Mouse (Mus musculus): ENCODE results near the gene Exosc3. TPM values are rescaled to one million over a fixed set of nuclear protein-coding genes. Genes with fewer than 3 reads are reported as not detected.
"Not testable (repeated sequence)": the region's sequence is repeated elsewhere in the genome, so short reads cannot be mapped to it uniquely, and the experiment has no call there.

Exosc3 gene
- 51.1 and 84.1 TPM in 2 replicates for polyA plus RNA-seq (2016; fragmentation: Nextera tagmentation; extraction: Ambion mirVana)

DNA sequence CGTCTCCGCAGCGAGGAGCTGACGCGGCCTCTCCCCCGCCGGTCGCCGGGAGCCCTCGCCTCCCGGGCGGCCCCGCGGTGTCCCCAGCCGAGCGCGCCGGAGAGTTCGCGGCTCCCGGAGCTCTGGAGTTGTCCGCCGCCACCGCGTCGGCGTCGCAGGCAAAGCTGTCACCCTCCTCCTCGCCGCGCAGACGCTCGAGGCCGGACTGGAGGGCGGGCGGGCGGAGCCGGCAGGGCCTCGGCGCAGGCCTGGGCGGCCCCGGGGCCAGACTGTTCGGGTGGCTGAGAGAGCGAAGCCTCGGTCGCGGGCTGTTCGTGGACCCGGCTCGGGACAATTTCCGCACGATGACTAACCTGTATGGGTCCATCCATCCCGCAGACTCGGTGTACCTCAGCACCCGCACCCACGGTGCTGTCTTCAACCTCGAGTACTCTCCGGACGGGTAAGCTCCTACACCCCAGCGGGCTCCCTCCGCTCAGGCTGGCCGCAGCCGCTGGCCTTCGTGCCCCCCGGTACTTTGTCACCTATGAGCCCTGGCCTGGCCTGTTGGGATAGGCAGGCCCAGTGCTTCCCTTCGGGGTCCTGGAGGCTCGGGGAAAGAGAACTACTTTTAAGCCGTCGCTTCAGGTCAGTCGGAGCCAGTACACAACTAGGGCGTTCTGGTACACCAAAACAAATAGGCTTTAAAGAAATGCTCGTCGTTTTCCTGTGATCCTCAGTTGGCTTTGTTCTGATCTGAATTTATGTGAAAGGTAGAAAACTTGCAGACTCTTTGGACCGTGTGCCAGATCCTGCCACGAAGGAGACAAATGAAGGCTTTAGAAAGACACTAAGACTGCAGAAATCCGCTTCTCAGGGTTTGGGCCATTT, at the start of gene Exosc3:
Gene Exosc3, minus strand, starts transcription at position 447 of the 870 bp plus-strand sequence.
- no peaks in the 10 kb centered on the region for H3K9me3 ChIP-seq
- H3K27ac ChIP-seq, result peak within 1 kb of the TSS; percentile 98
- under 1% methylated on average over 76 of the region's 76 CpGs for WGBS
- H3K4me1 ChIP-seq, result peaks cover 15% of the 10 kb centered on the region
- no peaks in the 10 kb centered on the region for H3K27me3 ChIP-seq (ENCODE audit: insufficient read depth, poor library complexity, severe bottlenecking)
- peaks cover 17% of the 10 kb centered on the region; the same call in 1 of the 2 replicates for H3K36me3 ChIP-seq
- H3K4me3 ChIP-seq, result peak within 1 kb of the TSS; percentile 95
- DNase-seq (ENCODE audit: low spot score), result no peak

DNA sequence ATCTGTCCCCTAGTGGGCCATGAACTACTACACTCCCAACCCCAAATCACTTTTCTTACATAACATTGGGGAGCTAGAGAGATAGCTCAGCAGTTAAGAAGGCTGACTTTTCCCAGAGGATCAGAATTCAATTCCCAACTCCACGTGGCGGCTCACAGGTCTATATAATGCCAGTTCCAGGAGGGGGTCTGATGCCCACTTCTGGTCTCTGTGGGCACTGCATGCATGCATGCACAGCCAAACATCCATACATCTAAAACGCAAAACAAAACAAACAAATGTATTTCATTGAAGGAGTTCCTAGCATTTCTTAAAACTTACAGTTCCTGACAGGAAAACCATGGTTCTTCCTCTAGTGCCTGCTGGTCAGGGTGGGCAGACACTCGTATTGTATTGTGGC, 49.6 kb upstream of the Exosc3 start:
- H3K27ac ChIP-seq, result no peak overlapping the region
- H3K36me3 ChIP-seq, result peaks cover 14% of the 10 kb centered on the region
- H3K27me3 ChIP-seq (ENCODE audit: insufficient read depth, poor library complexity, severe bottlenecking), result no peaks in the 10 kb centered on the region
- H3K9me3 ChIP-seq, result no peaks in the 10 kb centered on the region
- DNase-seq (ENCODE audit: low spot score), result no peak
- H3K4me3 ChIP-seq, result no peak overlapping the region
- 70% methylated on average over 4 of the region's 4 CpGs for WGBS
- H3K4me1 ChIP-seq, result no peaks in the 10 kb centered on the region

GRCm38 (mm10) chr4:45387296-45387695, 44.8 kb upstream of the Exosc3 start:
- not testable (repeated sequence) for H3K36me3 ChIP-seq; H3K27me3 ChIP-seq (ENCODE audit: insufficient read depth, poor library complexity, severe bottlenecking); H3K27ac ChIP-seq; H3K4me1 ChIP-seq; H3K4me3 ChIP-seq; H3K9me3 ChIP-seq; DNase-seq (ENCODE audit: low spot score)
- WGBS, result 90% methylated on average over 5 of the region's 5 CpGs

DNA sequence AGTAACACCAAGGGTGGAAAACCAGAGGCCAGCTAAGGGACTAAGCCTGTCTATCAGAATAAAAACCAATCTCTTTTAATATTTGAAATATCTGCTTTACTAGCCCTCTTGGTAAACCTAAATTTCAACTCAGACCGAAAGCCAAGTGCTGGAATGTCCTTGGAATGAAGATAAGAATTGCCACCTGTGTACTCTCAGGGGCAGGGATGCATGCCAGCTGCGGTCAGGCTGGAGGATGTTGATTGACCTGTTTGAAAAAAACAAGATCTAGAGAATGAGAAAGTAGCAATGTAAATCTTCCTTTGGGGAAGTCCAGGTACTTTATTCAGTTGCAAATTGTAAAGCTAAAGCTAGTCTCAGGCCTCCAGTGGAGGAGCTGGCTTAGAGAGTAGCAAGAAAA, 39.6 kb upstream of the Exosc3 start:
- H3K36me3 ChIP-seq; DNase-seq (ENCODE audit: low spot score); H3K27me3 ChIP-seq (ENCODE audit: insufficient read depth, poor library complexity, severe bottlenecking); H3K9me3 ChIP-seq; H3K4me1 ChIP-seq; H3K4me3 ChIP-seq; H3K27ac ChIP-seq: not testable (repeated sequence)
- WGBS, result 54% methylated on average over 2 of the region's 2 CpGs

DNA sequence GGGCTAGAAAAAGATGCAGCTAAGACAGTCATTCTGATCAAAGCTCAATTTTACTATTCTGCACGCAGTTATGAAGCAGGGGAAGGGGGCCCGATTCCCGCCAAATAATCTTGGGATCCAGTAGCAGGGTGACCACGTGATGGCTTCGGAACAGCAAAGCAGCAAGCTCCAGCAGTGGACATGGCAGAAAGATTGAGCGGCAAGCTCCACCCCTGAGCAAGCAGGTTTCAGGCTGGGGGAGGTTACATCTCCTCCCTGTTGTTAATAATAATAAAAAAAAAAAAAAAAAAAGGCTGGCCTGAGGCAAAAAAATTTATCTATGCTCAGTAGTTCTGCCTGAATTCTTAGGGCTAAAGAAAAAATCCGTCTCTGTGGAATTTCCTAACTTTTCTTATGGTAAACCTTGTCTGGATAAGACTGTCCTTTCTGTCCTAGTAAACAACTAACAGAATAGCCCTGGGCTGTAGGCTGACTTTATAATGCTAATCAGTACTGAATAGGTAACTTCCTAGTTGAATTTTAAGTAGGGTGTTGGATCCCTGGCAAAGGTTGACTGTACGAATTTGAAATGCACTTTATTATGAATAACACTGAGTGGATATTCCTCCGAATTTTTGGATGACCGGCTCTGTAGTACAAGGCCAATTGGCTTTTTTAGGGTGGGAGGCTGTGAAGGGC, 38.5 kb upstream of the Exosc3 start:
- H3K9me3 ChIP-seq; H3K27me3 ChIP-seq (ENCODE audit: insufficient read depth, poor library complexity, severe bottlenecking); H3K4me3 ChIP-seq; H3K27ac ChIP-seq; H3K4me1 ChIP-seq; DNase-seq (ENCODE audit: low spot score): not testable (repeated sequence)
- 88% methylated on average over 10 of the region's 10 CpGs for WGBS
- H3K36me3 ChIP-seq, result peaks cover 20% of the 10 kb centered on the region

DNA sequence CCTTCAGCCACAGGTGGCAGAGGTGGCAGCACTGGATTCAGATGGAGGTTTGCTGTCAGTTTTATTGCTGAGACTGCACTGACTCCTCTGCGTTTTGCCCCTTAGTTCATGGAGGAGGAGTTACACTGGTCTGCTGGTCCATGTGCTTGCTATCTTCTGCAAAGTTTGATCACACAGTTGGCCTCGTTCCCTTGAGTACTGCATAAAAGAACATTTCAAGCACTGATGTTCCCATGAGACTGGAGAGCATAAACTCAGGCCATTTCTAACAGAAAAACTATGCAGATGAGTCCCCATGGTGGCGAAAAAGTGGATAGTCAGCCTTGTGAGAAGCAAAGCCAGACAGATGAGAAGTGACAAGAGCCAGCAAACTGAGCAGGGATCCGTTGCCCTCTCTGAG, 34.0 kb upstream of the Exosc3 start:
- H3K4me1 ChIP-seq, result no peaks in the 10 kb centered on the region
- no peak for DNase-seq (ENCODE audit: low spot score)
- H3K36me3 ChIP-seq, result peaks cover 59% of the 10 kb centered on the region
- H3K27ac ChIP-seq, result no peak overlapping the region
- no peaks in the 10 kb centered on the region for H3K27me3 ChIP-seq (ENCODE audit: insufficient read depth, poor library complexity, severe bottlenecking)
- H3K9me3 ChIP-seq, result no peaks in the 10 kb centered on the region
- H3K4me3 ChIP-seq, result no peak overlapping the region
- 83% methylated on average over 4 of the region's 4 CpGs for WGBS

DNA sequence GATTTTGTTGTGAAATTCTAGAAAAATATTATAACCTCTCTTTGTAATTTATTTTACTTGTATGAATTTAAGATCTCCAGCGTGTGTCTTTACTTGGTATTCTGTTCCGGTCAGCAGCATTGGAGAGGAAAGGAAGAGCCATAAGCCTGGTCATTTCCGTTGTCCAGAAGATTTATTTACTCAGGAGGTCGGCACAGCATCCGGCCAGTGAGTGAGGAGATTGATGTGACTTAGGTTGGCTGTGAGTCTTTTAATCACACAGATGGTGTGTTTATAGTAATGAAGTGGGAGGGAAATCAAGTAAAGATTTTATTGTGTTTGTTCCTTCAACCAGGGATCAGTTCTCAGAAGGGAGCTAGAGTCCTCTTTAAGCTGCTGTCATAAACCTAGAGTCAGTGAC, 32.3 kb upstream of the Exosc3 start:
- no peaks in the 10 kb centered on the region for H3K9me3 ChIP-seq
- no peak overlapping the region for H3K4me3 ChIP-seq
- no peak for DNase-seq (ENCODE audit: low spot score)
- no peaks in the 10 kb centered on the region for H3K27me3 ChIP-seq (ENCODE audit: insufficient read depth, poor library complexity, severe bottlenecking)
- 85% methylated on average over 5 of the region's 5 CpGs for whole genome bisulfite sequencing
- H3K27ac ChIP-seq, result no peak overlapping the region
- no peaks in the 10 kb centered on the region for H3K4me1 ChIP-seq
- H3K36me3 ChIP-seq, result peaks cover 75% of the 10 kb centered on the region

- Histone ChIP-seq H3K4me1 (no peaks in the 10 kb centered on the region), H3K9me3 (no peaks in the 10 kb centered on the region), H3K27me3 (ENCODE audit: insufficient read depth, poor library complexity, severe bottlenecking) (no peaks in the 10 kb centered on the region), H3K36me3 (peaks cover 77% of the 10 kb centered on the region), H3K27ac (no peak overlapping the region), H3K4me3 (no peak overlapping the region)
- 89% methylated on average over 3 of the region's 3 CpGs for WGBS
- no peak for DNase-seq (ENCODE audit: low spot score)
Measured at GRCm38 (mm10) chr4:45371261-45371660, 28.7 kb upstream of the Exosc3 start.

DNA sequence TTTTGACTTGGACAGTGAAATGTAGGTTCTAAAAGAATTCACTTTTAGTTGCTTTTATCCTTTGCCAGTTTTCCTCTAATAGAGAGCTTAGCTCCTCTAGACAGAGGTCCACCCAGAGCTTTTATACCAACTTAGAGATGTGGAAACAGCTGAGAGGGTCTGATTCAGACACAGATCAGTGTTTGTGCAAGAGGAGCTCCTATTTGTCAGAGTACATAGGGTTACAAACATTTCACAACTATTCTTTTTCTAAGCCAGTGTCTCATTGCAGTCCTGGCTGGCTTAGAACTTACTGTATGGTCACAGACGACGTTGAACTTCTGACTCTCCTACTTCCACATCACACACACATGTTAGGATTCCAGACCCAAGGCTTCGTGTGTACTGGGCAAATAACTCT, 14.1 kb upstream of the Exosc3 start:
- WGBS, result 85% methylated on average over 3 of the region's 3 CpGs
- H3K27me3 ChIP-seq (ENCODE audit: insufficient read depth, poor library complexity, severe bottlenecking), result no peaks in the 10 kb centered on the region
- H3K4me1 ChIP-seq, result no peaks in the 10 kb centered on the region
- DNase-seq (ENCODE audit: low spot score), result no peak
- no peak overlapping the region for H3K27ac ChIP-seq
- peaks cover 26% of the 10 kb centered on the region for H3K36me3 ChIP-seq
- H3K9me3 ChIP-seq, result no peaks in the 10 kb centered on the region
- no peak overlapping the region for H3K4me3 ChIP-seq

- peak; percentile 96 for DNase-seq (ENCODE audit: low spot score)
- H3K4me1 ChIP-seq, result peaks cover 15% of the 10 kb centered on the region
- H3K27me3 ChIP-seq (ENCODE audit: insufficient read depth, poor library complexity, severe bottlenecking), result no peaks in the 10 kb centered on the region
- H3K27ac ChIP-seq, result peak within 1 kb of the TSS; percentile 98
- peak within 1 kb of the TSS; percentile 95 for H3K4me3 ChIP-seq
- WGBS, result 1% methylated on average over 31 of the region's 42 CpGs
- H3K36me3 ChIP-seq, result peaks cover 13% of the 10 kb centered on the region; the same call in 1 of the 2 replicates
- no peaks in the 10 kb centered on the region for H3K9me3 ChIP-seq
Measured at GRCm38 (mm10) chr4:45341669-45342249, 773 bp downstream of the Exosc3 start, which contains the start of gene Dcaf10. Gene Dcaf10 (plus strand): TSS chr4:45342101.

DNA sequence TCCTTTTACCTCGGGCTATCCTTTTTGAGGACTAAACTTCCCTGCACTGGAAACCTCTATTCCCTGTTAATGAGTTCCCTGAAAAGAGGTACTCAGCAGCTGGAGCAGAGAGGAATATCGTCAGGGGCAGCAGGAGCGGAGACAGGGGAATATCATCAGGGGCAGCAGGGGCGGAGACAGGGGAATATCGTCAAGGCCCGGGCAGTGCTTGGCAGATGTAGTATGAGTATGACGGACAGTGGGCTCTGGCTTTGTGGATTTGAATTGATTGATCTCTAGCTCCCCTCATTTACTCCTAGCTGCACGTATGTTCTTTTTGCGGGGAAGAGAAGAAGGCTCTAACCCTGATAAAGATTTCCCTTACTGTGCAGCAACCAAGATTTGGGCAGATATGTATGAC, 1.3 kb downstream of the Exosc3 start:
- peaks cover 15% of the 10 kb centered on the region for H3K4me1 ChIP-seq
- H3K27me3 ChIP-seq (ENCODE audit: insufficient read depth, poor library complexity, severe bottlenecking), result no peaks in the 10 kb centered on the region
- WGBS, result 50% methylated on average over 9 of the region's 9 CpGs
- peak overlapping the region; percentile 95 for H3K4me3 ChIP-seq
- H3K36me3 ChIP-seq, result peaks cover 11% of the 10 kb centered on the region; the same call in 1 of the 2 replicates
- H3K27ac ChIP-seq, result peak overlapping the region; percentile 98; the same call in 1 of the 2 replicates
- no peak for DNase-seq (ENCODE audit: low spot score)
- H3K9me3 ChIP-seq, result no peaks in the 10 kb centered on the region

DNA sequence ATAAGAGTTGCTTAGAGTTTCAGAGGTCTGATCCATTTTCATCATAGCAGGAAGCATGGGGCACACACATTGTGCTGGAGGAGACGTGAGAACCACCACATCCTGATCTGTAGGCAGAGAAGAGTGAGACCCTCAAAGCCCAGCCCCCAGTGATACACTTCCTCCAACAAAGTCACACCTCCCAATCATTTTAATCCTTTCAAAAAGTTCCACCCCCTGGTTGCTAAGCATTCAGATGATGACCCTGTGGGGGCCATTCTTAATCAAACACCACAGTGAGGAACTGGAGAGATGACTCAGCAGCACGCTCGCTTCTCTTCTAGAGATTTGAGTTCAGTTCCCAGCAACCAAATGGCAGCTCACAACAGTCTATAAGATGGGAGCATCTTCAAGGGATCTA, 10.1 kb downstream of the Exosc3 start:
- no peak overlapping the region for H3K4me3 ChIP-seq
- 56% methylated on average over 3 of the region's 3 CpGs for WGBS

DNA sequence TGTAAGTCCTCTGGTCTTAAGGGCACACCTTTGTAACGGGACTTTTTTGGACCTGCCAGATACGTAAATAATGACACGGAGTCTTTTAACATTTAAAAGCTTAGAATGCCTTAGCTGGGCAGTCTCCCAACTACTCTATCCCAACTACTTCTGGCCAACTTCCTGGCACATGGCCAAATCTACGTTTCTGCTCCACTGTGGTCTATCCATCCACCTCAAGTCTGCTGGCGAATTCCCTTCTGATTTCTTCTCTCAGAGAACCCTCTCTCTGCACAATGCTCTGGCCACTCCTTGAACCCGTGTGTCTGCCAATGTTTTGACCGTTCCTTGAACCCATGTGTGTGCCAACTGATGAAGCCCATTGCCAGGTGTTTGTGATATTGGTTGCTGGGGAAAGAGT, 11.4 kb downstream of the Exosc3 start:
- H3K27ac ChIP-seq, result no peak overlapping the region
- no peak for DNase-seq (ENCODE audit: low spot score)
- no peaks in the 10 kb centered on the region for H3K36me3 ChIP-seq
- H3K4me3 ChIP-seq, result no peak overlapping the region
- 81% methylated on average over 7 of the region's 7 CpGs for WGBS
- peaks cover 5% of the 10 kb centered on the region; the same call in 1 of the 2 replicates for H3K27me3 ChIP-seq (ENCODE audit: insufficient read depth, poor library complexity, severe bottlenecking)
- no peaks in the 10 kb centered on the region for H3K9me3 ChIP-seq
- no peaks in the 10 kb centered on the region for H3K4me1 ChIP-seq

More for the DNA sequence above, 10.1 kb downstream of the Exosc3 start:
- Histone ChIP-seq H3K27me3 (ENCODE audit: insufficient read depth, poor library complexity, severe bottlenecking) (peaks cover 5% of the 10 kb centered on the region; the same call in 1 of the 2 replicates), H3K9me3 (no peaks in the 10 kb centered on the region), H3K27ac (no peak overlapping the region), H3K36me3 (no peaks in the 10 kb centered on the region), H3K4me1 (no peaks in the 10 kb centered on the region)
- no peak for DNase-seq (ENCODE audit: low spot score)
